Mouse (Mus musculus) CH12.LX (cell line): Measurements from ENCODE around the gene Rhoa. TPM values are rescaled to one million over a fixed set of nuclear protein-coding genes. Genes with fewer than 3 reads are reported as not detected.

Experiments used
- DNase-seq: peaks from one replicate; pipeline ENCODE4 v3.0.0-alpha.2; 2013; ENCODE audit errors: extremely low read depth
- H3K27ac ChIP-seq: 2 replicates; pipeline ENCODE4 v1.5.1; 2012; ENCODE audit warnings: low read depth, mild to moderate bottlenecking, control low read depth, moderate library complexity; ENCODE audit not compliant: insufficient read depth
- H3K27me3 ChIP-seq: replicated peaks from 2 replicates; pipeline ENCODE3; 2012; ENCODE audit warnings: inconsistent platforms
- H3K36me3 ChIP-seq, 2 experiments: replicated peaks in 1 of 2; 2 replicates each; pipeline versions ENCODE3 to v1.6.1; 2012; ENCODE audit warnings: inconsistent platforms in 1 of 2, low read length in 1 of 2, mild to moderate bottlenecking in 1 of 2, mixed read lengths in 1 of 2, moderate library complexity in 1 of 2; ENCODE audit not compliant: control insufficient read depth in 1 of 2, insufficient read depth in 1 of 2
- H3K4me1 ChIP-seq, 2 experiments: 2 replicates each; pipeline ENCODE4 v1.6.1; 2012; ENCODE audit warnings: inconsistent platforms in 1 of 2, moderate library complexity in 1 of 2; ENCODE audit not compliant: insufficient read depth in 2 of 2, control insufficient read depth in 1 of 2
- H3K4me2 ChIP-seq: 2 replicates; pipeline ENCODE4 v1.6.1; 2012; ENCODE audit warnings: low read depth, mild to moderate bottlenecking, control low read depth; ENCODE audit not compliant: poor library complexity, insufficient read depth, severe bottlenecking
- H3K4me3 ChIP-seq, 3 experiments: fragments of 150-350 bp in 1 of 3; sonication (generic) in 1 of 3; replicated peaks in 1 of 3; 2 replicates each; pipeline versions ENCODE3 to v1.5.1; 2011 to 2012; ENCODE audit warnings: low read depth in 2 of 3, low read length in 2 of 3, mild to moderate bottlenecking in 2 of 3, moderate library complexity in 2 of 3, control low read depth in 1 of 3, improper control_type of control experiment in 1 of 3, inconsistent platforms in 1 of 3, mixed read lengths in 1 of 3; ENCODE audit not compliant: poor library complexity in 1 of 3
- H3K79me2 ChIP-seq: replicated peaks from 2 replicates; pipeline ENCODE4 v1.6.1; 2012; ENCODE audit warnings: mild to moderate bottlenecking, moderate library complexity; ENCODE audit not compliant: control insufficient read depth, poor library complexity, insufficient read depth, severe bottlenecking; ENCODE audit errors: extremely low read depth
- H3K9ac ChIP-seq: 2 replicates; pipeline ENCODE4 v1.6.1; 2012; ENCODE audit warnings: low read depth, mild to moderate bottlenecking, control low read depth, moderate library complexity; ENCODE audit not compliant: insufficient read depth
- H3K9me3 ChIP-seq: replicated peaks from 2 replicates; pipeline ENCODE3; 2012; ENCODE audit warnings: low read length, inconsistent platforms, mixed read lengths
- CTCF ChIP-seq, 2 experiments: IDR thresholded peaks in 1 of 2; conservative IDR thresholded peaks in 1 of 2; 2 replicates each; pipeline ENCODE4 v1.5.1; 2011 to 2012; ENCODE audit warnings: low read depth in 2 of 2, low read length in 2 of 2, improper control_type of control experiment in 1 of 2, inconsistent platforms in 1 of 2, mild to moderate bottlenecking in 1 of 2, moderate library complexity in 1 of 2
- ELF1 ChIP-seq: IDR thresholded peaks from 2 replicates; pipeline ENCODE4 v1.6.1; 2014; ENCODE audit warnings: low read depth, mild to moderate bottlenecking, inconsistent platforms, low read length, improper control_type of control experiment
- EP300 ChIP-seq: IDR thresholded peaks from 2 replicates; pipeline ENCODE4 v1.6.1; 2011; ENCODE audit warnings: low read length, improper control_type of control experiment
- ETS1 ChIP-seq: conservative IDR thresholded peaks from 2 replicates; pipeline ENCODE4 v1.6.1; 2012; ENCODE audit warnings: low read depth, mild to moderate bottlenecking, inconsistent platforms, low read length, improper control_type of control experiment, moderate library complexity
- IRF4 ChIP-seq: IDR thresholded peaks from 2 replicates; pipeline ENCODE4 v1.6.1; 2014; ENCODE audit warnings: low read depth, mild to moderate bottlenecking, inconsistent platforms, low read length, improper control_type of control experiment
- JUN ChIP-seq: IDR thresholded peaks from 2 replicates; pipeline ENCODE4 v1.6.1; 2011; ENCODE audit warnings: low read depth, mild to moderate bottlenecking, low read length, improper control_type of control experiment, moderate library complexity; ENCODE audit not compliant: insufficient read depth
- KAT2A ChIP-seq: IDR thresholded peaks from 2 replicates; pipeline ENCODE4 v1.6.1; 2012; ENCODE audit warnings: low read length, improper control_type of control experiment, inconsistent platforms; ENCODE audit not compliant: insufficient replicate concordance
- MAFK ChIP-seq: IDR thresholded peaks from 2 replicates; pipeline ENCODE4 v1.6.1; 2011; ENCODE audit warnings: low read length, improper control_type of control experiment; ENCODE audit not compliant: insufficient replicate concordance
- MAX ChIP-seq: IDR thresholded peaks from 2 replicates; pipeline ENCODE4 v1.6.1; 2011; ENCODE audit warnings: low read length, improper control_type of control experiment
- MAZ ChIP-seq: IDR thresholded peaks from 2 replicates; pipeline ENCODE4 v1.6.1; 2012; ENCODE audit warnings: low read depth, mild to moderate bottlenecking, inconsistent platforms, low read length, improper control_type of control experiment, moderate library complexity
- MXI1 ChIP-seq: IDR thresholded peaks from 2 replicates; pipeline ENCODE4 v1.6.1; 2011; ENCODE audit warnings: mild to moderate bottlenecking, low read depth, low read length, improper control_type of control experiment
- MYC ChIP-seq: IDR thresholded peaks from 2 replicates; pipeline ENCODE4 v1.6.1; 2011; ENCODE audit warnings: low read depth, mild to moderate bottlenecking, improper control_type of control experiment, low read length
- NELFE ChIP-seq: IDR thresholded peaks from 2 replicates; pipeline ENCODE4 v1.6.1; 2011; ENCODE audit warnings: low read depth, low read length, improper control_type of control experiment
- NRF1 ChIP-seq: IDR thresholded peaks from 2 replicates; pipeline ENCODE4 v1.6.1; 2014; ENCODE audit warnings: low read depth, mild to moderate bottlenecking, inconsistent platforms, low read length, improper control_type of control experiment, moderate library complexity
- PAX5 ChIP-seq: IDR thresholded peaks from 2 replicates; pipeline ENCODE4 v1.6.1; 2012; ENCODE audit warnings: low read length, inconsistent platforms, mixed read lengths
- POLR2A ChIP-seq: IDR thresholded peaks from 2 replicates; pipeline ENCODE4 v1.6.1; 2011; ENCODE audit warnings: low read depth, mild to moderate bottlenecking, improper control_type of control experiment, low read length
- POLR2AphosphoS2 ChIP-seq: IDR thresholded peaks from 2 replicates; pipeline ENCODE4 v1.6.1; 2011; ENCODE audit warnings: low read depth, low read length, improper control_type of control experiment
- RAD21 ChIP-seq: IDR thresholded peaks from 2 replicates; pipeline ENCODE4 v1.6.1; 2011; ENCODE audit warnings: low read depth, mild to moderate bottlenecking, low read length, improper control_type of control experiment, moderate library complexity
- RCOR1 ChIP-seq: conservative IDR thresholded peaks from 2 replicates; pipeline ENCODE4 v1.6.1; 2012; ENCODE audit warnings: low read depth, mild to moderate bottlenecking, inconsistent platforms, low read length, improper control_type of control experiment
- SIN3A ChIP-seq: IDR thresholded peaks from 2 replicates; pipeline ENCODE4 v1.6.1; 2012; ENCODE audit warnings: low read length, improper control_type of control experiment, inconsistent platforms
- SMC3 ChIP-seq: IDR thresholded peaks from 2 replicates; pipeline ENCODE4 v1.6.1; 2011; ENCODE audit warnings: low read depth, low read length, improper control_type of control experiment
- TBP ChIP-seq: conservative IDR thresholded peaks from 2 replicates; pipeline ENCODE4 v1.6.1; 2011; ENCODE audit warnings: low read depth, low read length, improper control_type of control experiment
- TCF12 ChIP-seq: IDR thresholded peaks from 2 replicates; pipeline ENCODE4 v1.6.1; 2014; ENCODE audit warnings: low read depth, mild to moderate bottlenecking, inconsistent platforms, low read length, improper control_type of control experiment
- USF1 ChIP-seq: IDR thresholded peaks from 2 replicates; pipeline ENCODE4 v1.6.1; 2014; ENCODE audit warnings: low read depth, mild to moderate bottlenecking, inconsistent platforms, low read length, improper control_type of control experiment
- USF2 ChIP-seq: conservative IDR thresholded peaks from 2 replicates; pipeline ENCODE4 v1.6.1; 2011; ENCODE audit warnings: low read depth, low read length, improper control_type of control experiment
- ZKSCAN1 ChIP-seq: IDR thresholded peaks from 2 replicates; pipeline ENCODE4 v1.6.1; 2012; ENCODE audit warnings: low read depth, inconsistent platforms, low read length, improper control_type of control experiment, borderline replicate concordance
- ZMIZ1 ChIP-seq: IDR thresholded peaks from 2 replicates; pipeline ENCODE4 v1.6.1; 2012; ENCODE audit warnings: low read depth, mild to moderate bottlenecking, inconsistent platforms, low read length, improper control_type of control experiment
- ZNF384 ChIP-seq: IDR thresholded peaks from 2 replicates; pipeline ENCODE4 v1.6.1; 2012; ENCODE audit warnings: low read depth, low read length, improper control_type of control experiment, inconsistent platforms
- dilution Hi-C: fragments of 300-500 bp; cut with MboI; formaldehyde crosslinking; loops from 2 replicates; pipeline ENCODE4 v1.14.3; 2020; ENCODE audit warnings: low sequenced_read_pairs; ENCODE audit not compliant: extremely low pct_unique_long_range_greater_than_20kb, extremely low pct_ligation_motif_present
- in situ Hi-C: fragments of 300-500 bp; cut with MboI; formaldehyde crosslinking; loops from 3 replicates; pipeline ENCODE4 v1.14.3; 2019; ENCODE audit warnings: low sequenced_read_pairs, low pct_ligation_motif_present, low pct_unique_long_range_greater_than_20kb, mixed read lengths
- polyA plus RNA-seq: library from polyadenylated mRNA; unstranded; fragments of >175 nt; gene quantifications from 2 replicates; pipeline ENCODE4 v1.2.1, GENCODE M21; 2012; ENCODE audit warnings: low read depth; ENCODE audit not compliant: insufficient read length
- total RNA-seq, 2 experiments: library from RNA; depleted of rRNA; stranded (reverse); fragments of 300-350 nt in 1 of 2; fragments of >200 nt in 1 of 2; gene quantifications; 2 replicates each; pipeline ENCODE4 v1.2.3; 2012 to 2014

The Rhoa gene
- total and polyA plus RNA-seq, 3 experiments, result 84.0 to 308 (median 243) TPM

DNA sequence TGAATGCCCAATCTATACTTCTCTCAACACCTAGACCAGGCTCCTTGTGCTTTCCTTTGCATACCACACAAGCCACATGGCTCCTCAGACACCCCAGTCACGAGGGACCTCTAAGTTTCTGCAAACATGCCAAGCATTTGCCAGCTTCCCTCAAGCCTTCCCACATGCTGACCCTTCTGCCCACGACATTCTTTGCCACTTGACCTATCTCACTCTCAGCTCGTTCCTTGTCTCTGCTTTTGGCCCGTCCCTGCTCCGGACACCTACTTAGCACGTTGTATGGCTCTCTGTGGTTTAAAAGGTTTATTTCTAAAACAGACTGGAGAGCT is 30.6 kb upstream of the Rhoa start:
- in situ Hi-C loops, result no loop called here
- no peak overlapping the region for H3K9ac ChIP-seq
- no peak for TF ChIP-seq USF2
- no peak for TF ChIP-seq EP300
- TF ChIP-seq MAFK, result no peak
- TF ChIP-seq SIN3A, result no peak
- TF ChIP-seq MAZ, result no peak
- TF ChIP-seq POLR2AphosphoS2, result no peak
- TF ChIP-seq NELFE, result no peak
- no peak for TF ChIP-seq NRF1
- TF ChIP-seq TCF12, result no peak
- TF ChIP-seq ELF1, result no peak
- TF ChIP-seq ZMIZ1, result no peak
- no peak for TF ChIP-seq USF1
- dilution Hi-C loops, result no loop called here
- H3K79me2 ChIP-seq, result no peaks in the 10 kb centered on the region
- no peaks in the 10 kb centered on the region for H3K9me3 ChIP-seq
- H3K36me3 ChIP-seq, result no peaks in the 10 kb centered on the region
- H3K4me1 ChIP-seq, result peaks cover 0 to 4% of the 10 kb centered on the region in 2 experiments; a peak in 2 of 4 replicates
- H3K4me2 ChIP-seq, result no peak overlapping the region
- no peak overlapping the region for H3K4me3 ChIP-seq
- no peak for DNase-seq
- H3K27me3 ChIP-seq, result peaks cover 39% of the 10 kb centered on the region
- no peak overlapping the region for H3K27ac ChIP-seq

DNA sequence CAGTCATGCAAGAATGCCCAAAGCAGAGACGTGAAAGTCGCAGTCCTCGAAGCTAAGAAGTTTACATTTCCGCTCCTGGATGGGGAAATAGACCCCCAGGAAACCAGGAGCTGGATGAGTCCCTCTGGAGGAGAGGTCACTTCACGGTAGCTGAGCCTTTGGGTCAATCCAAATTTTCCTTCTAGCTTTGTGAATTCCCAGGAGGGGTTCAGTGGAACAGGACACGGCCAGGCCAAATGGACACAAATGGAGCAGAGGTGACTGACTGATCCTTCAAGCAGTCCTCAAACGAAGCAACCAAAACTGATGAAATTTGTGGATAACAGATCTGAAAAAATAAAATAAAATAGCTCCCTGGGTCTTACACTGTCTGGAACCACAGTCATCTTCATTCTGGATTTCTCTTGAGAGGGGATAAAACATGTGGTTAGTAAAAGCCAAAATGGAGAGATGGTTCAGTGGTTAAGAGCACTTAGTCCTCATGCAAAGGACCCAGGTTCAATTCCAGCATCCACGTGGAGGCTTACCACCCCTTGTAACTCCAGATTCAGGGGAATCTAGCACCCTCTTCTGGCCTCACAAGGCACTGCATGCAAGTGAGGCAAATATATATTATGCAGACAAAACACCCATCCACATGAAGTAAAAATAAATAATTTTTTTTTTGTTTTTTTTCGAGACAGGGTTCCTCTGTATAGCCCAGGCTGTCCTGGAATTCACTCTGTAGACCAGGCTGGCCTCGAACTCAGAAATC is 27.1 kb upstream of the Rhoa start:
- dilution Hi-C loops, result no loop called here
- H3K27me3 ChIP-seq, result peaks cover 15% of the 10 kb centered on the region
- TF ChIP-seq ZMIZ1 (no peak), CTCF (conservative IDR thresholded peaks at IDR 0.05 in 1 of 2, IDR thresholded peaks at IDR 0.05 in 1 of 2; ENCODE audit: low read depth in 2 of 2, low read length in 2 of 2) (peak; percentile 75 to 84), SIN3A (no peak), JUN (no peak), ZNF384 (no peak), TBP (0 out of 2 replicates have a peak, but pooled peaks have one; percentile 42), ELF1 (no peak), SMC3 (peak; percentile 52), USF2 (no peak), ZKSCAN1 (no peak), TCF12 (no peak), RAD21 (peak; percentile 70), POLR2A (no peak), NRF1 (no peak), PAX5 (no peak), EP300 (no peak), POLR2AphosphoS2 (no peak), KAT2A (no peak), MAFK (no peak), NELFE (no peak), ETS1 (no peak), MYC (peak; percentile 92), MAX (peak; percentile 70), MXI1 (no peak), RCOR1 (no peak), IRF4 (no peak)
- H3K9ac ChIP-seq, result no peak overlapping the region
- in situ Hi-C loops, result no loop called here
- DNase-seq, result peak; percentile 64
- H3K4me2 ChIP-seq, result no peak overlapping the region
- no peak overlapping the region for H3K4me3 ChIP-seq
- H3K27ac ChIP-seq, result no peak overlapping the region
- peaks cover 0 to 8% of the 10 kb centered on the region in 2 experiments; a peak in 2 of 4 replicates for H3K4me1 ChIP-seq
- no peaks in the 10 kb centered on the region for H3K79me2 ChIP-seq
- no peaks in the 10 kb centered on the region for H3K9me3 ChIP-seq
- no peaks in the 10 kb centered on the region for H3K36me3 ChIP-seq
